Mouse (Mus musculus) forebrain, embryonic 11.5 days (tissue): Measurements from ENCODE around the gene Creg2. TPM values are rescaled to one million over a fixed set of nuclear protein-coding genes. Genes with fewer than 3 reads are reported as not detected.

ENCODE experiments used
- ATAC-seq: fragments of 200-750 bp; cut with Nextera tagmentation; replicated peaks from 2 replicates; pipeline ENCODE4 v1.8.0; 2017; ENCODE audit warnings: moderate TSS enrichment; ENCODE audit not compliant: low FRiP score
- DNase-seq: peaks from one replicate; pipeline ENCODE4 v3.0.0-alpha.2; 2017; ENCODE audit warnings: low spot score
- H3K27ac ChIP-seq: fragments of 300-500 bp; sonication (generic); 2 replicates; pipeline ENCODE4 v1.5.1; 2014; ENCODE audit warnings: low read depth, low read length
- H3K27me3 ChIP-seq: fragments of 300-500 bp; sonication (generic); 2 replicates; pipeline ENCODE4 v1.6.1; 2014; ENCODE audit warnings: mild to moderate bottlenecking, low read length, mixed read lengths; ENCODE audit not compliant: control insufficient read depth, insufficient read depth
- H3K36me3 ChIP-seq: fragments of 300-500 bp; sonication (generic); 2 replicates; pipeline ENCODE4 v1.6.1; 2014; ENCODE audit warnings: mild to moderate bottlenecking, low read length, moderate library complexity, mixed read lengths; ENCODE audit not compliant: control insufficient read depth, insufficient read depth
- H3K4me1 ChIP-seq: fragments of 300-500 bp; sonication (generic); replicated peaks from 2 replicates; pipeline ENCODE4 v1.6.1; 2014; ENCODE audit warnings: low read length, mixed read lengths; ENCODE audit not compliant: control insufficient read depth, insufficient read depth
- H3K4me2 ChIP-seq: fragments of 300-500 bp; sonication (generic); 2 replicates; pipeline ENCODE4 v1.6.1; 2014; ENCODE audit warnings: low read depth, mild to moderate bottlenecking, low read length, moderate library complexity, mixed read lengths; ENCODE audit not compliant: severe bottlenecking
- H3K4me3 ChIP-seq: fragments of 300-500 bp; sonication (generic); 2 replicates; pipeline ENCODE4 v1.5.1; 2014; ENCODE audit warnings: low read depth, low read length
- H3K9ac ChIP-seq: fragments of 300-500 bp; sonication (generic); 2 replicates; pipeline ENCODE4 v1.6.1; 2014; ENCODE audit warnings: low read length
- H3K9me3 ChIP-seq: fragments of 300-500 bp; sonication (generic); 2 replicates; pipeline ENCODE4 v1.6.1; 2016; ENCODE audit warnings: low read length, mixed read lengths; ENCODE audit not compliant: control insufficient read depth
- WGBS: fragments of 180-500 bp; shearing (Covaris S2); extraction: QIAGEN DNeasy Blood & Tissue Kit; methylation state at CpG from one replicate; pipeline ENCODE4 v1.1.7; 2014; 5-methylcytosine and 5-hydroxymethylcytosine counted together
- polyA plus RNA-seq: library from polyadenylated mRNA; unstranded; fragments of >200 nt; fragmentation: Nextera tagmentation; extraction: Ambion mirVana; gene quantifications from 2 replicates; pipeline ENCODE4 v1.2.1, GENCODE M21; 2014

Gene Creg2
- polyA plus RNA-seq, 1 experiment from 2014 or later: 0.12 TPM

- ATAC-seq (0 out of 2 replicates have a peak, but pooled peaks have one; percentile 49), DNase-seq (peak; percentile 74)
- no peak overlapping the region for H3K4me3 ChIP-seq
- no peak overlapping the region for H3K4me2 ChIP-seq
- H3K9me3 ChIP-seq: no peaks in the 10 kb centered on the region
- H3K36me3 ChIP-seq: no peaks in the 10 kb centered on the region
- H3K27ac ChIP-seq: no peak overlapping the region
- WGBS: 4% methylated on average over 1 of the region's 1 CpGs
- no peaks in the 10 kb centered on the region for H3K27me3 ChIP-seq
- no peaks in the 10 kb centered on the region for H3K4me1 ChIP-seq
- no peak overlapping the region for H3K9ac ChIP-seq
These were observed 34.6 kb upstream of the Creg2 start for GRCm38 (mm10) chr1:39685841-39686240.

GRCm38 (mm10) chr1:39681638-39682037 lies 30.4 kb upstream of the Creg2 start:
- H3K4me1 ChIP-seq: no peaks in the 10 kb centered on the region
- H3K9ac ChIP-seq: no peak overlapping the region
- ATAC-seq (no peak), DNase-seq (no peak)
- no peak overlapping the region for H3K4me2 ChIP-seq
- 92% methylated on average over 5 of the region's 5 CpGs for WGBS
- H3K4me3 ChIP-seq: no peak overlapping the region
- no peak overlapping the region for H3K27ac ChIP-seq
- no peaks in the 10 kb centered on the region for H3K27me3 ChIP-seq
- no peaks in the 10 kb centered on the region for H3K9me3 ChIP-seq
- no peaks in the 10 kb centered on the region for H3K36me3 ChIP-seq

GRCm38 (mm10) chr1:39680546-39680945 lies 29.3 kb upstream of the Creg2 start:
- DNase-seq (no peak), ATAC-seq (no peak)
- H3K4me2 ChIP-seq: no peak overlapping the region
- no peak overlapping the region for H3K4me3 ChIP-seq
- H3K27ac ChIP-seq: no peak overlapping the region
- no peak overlapping the region for H3K9ac ChIP-seq
- no peaks in the 10 kb centered on the region for H3K36me3 ChIP-seq
- H3K9me3 ChIP-seq: no peaks in the 10 kb centered on the region
- WGBS: 72% methylated on average over 6 of the region's 6 CpGs
- no peaks in the 10 kb centered on the region for H3K4me1 ChIP-seq
- H3K27me3 ChIP-seq: no peaks in the 10 kb centered on the region

- no peak for ATAC-seq
- H3K36me3 ChIP-seq: no peaks in the 10 kb centered on the region
- H3K27me3 ChIP-seq: no peaks in the 10 kb centered on the region
- H3K4me2 ChIP-seq: no peak overlapping the region
- no peak for DNase-seq
- no peak overlapping the region for H3K9ac ChIP-seq
- no peaks in the 10 kb centered on the region for H3K9me3 ChIP-seq
- 80% methylated on average over 8 of the region's 8 CpGs for WGBS
- no peaks in the 10 kb centered on the region for H3K4me1 ChIP-seq
- no peak overlapping the region for H3K4me3 ChIP-seq
- no peak overlapping the region for H3K27ac ChIP-seq
These were observed 27.6 kb upstream of the Creg2 start for GRCm38 (mm10) chr1:39678883-39679282.

- WGBS: 94% methylated on average over 5 of the region's 5 CpGs
These were observed 25.1 kb upstream of the Creg2 start for GRCm38 (mm10) chr1:39676221-39676876.

GRCm38 (mm10) chr1:39672362-39673105 lies 21.3 kb upstream of the Creg2 start:
- Histone ChIP-seq H3K4me1 (no peaks in the 10 kb centered on the region), H3K4me3 (no peak overlapping the region), H3K36me3 (no peaks in the 10 kb centered on the region), H3K27ac (no peak overlapping the region), H3K9ac (no peak overlapping the region), H3K4me2 (no peak overlapping the region), H3K27me3 (no peaks in the 10 kb centered on the region), H3K9me3 (no peaks in the 10 kb centered on the region)
- 77% methylated on average over 9 of the region's 9 CpGs for WGBS
- DNase-seq (no peak), ATAC-seq (no peak)

More at GRCm38 (mm10) chr1:39676221-39676876, 25.1 kb upstream of the Creg2 start:
- no peak for ATAC-seq
- Histone ChIP-seq H3K27ac (no peak overlapping the region), H3K9me3 (no peaks in the 10 kb centered on the region), H3K4me2 (no peak overlapping the region), H3K4me1 (no peaks in the 10 kb centered on the region), H3K27me3 (no peaks in the 10 kb centered on the region), H3K36me3 (no peaks in the 10 kb centered on the region), H3K4me3 (no peak overlapping the region), H3K9ac (no peak overlapping the region)
- no peak for DNase-seq

- Histone ChIP-seq H3K27me3 (no peaks in the 10 kb centered on the region), H3K36me3 (no peaks in the 10 kb centered on the region), H3K4me2 (no peak overlapping the region), H3K4me3 (no peak overlapping the region), H3K9ac (no peak overlapping the region), H3K27ac (no peak overlapping the region), H3K9me3 (no peaks in the 10 kb centered on the region), H3K4me1 (no peaks in the 10 kb centered on the region)
- ATAC-seq (no peak), DNase-seq (no peak)
- 91% methylated on average over 17 of the region's 17 CpGs for WGBS
These were observed 19.1 kb upstream of the Creg2 start for GRCm38 (mm10) chr1:39670211-39670935.

GRCm38 (mm10) chr1:39666751-39667252 lies 15.5 kb upstream of the Creg2 start:
- 75% methylated on average over 12 of the region's 12 CpGs for WGBS
- no peak for DNase-seq
- H3K9me3 ChIP-seq: no peaks in the 10 kb centered on the region
- H3K4me1 ChIP-seq: no peaks in the 10 kb centered on the region
- no peak overlapping the region for H3K4me2 ChIP-seq
- no peak overlapping the region for H3K27ac ChIP-seq
- no peak overlapping the region for H3K9ac ChIP-seq
- no peak for ATAC-seq
- no peak overlapping the region for H3K4me3 ChIP-seq
- H3K27me3 ChIP-seq: no peaks in the 10 kb centered on the region
- H3K36me3 ChIP-seq: no peaks in the 10 kb centered on the region
